Mouse (Mus musculus) embryonic facial prominence, embryonic 14.5 days (tissue): Measurements from ENCODE around the gene Relt. TPM values are rescaled to one million over a fixed set of nuclear protein-coding genes. Genes with fewer than 3 reads are reported as not detected.

Source experiments
- ATAC-seq: fragments of 200-750 bp; cut with Nextera tagmentation; 2 replicates; pipeline ENCODE4 v1.8.0; 2017; ENCODE audit warnings: low read depth, moderate number of reproducible peaks, moderate TSS enrichment
- DNase-seq: peaks from one replicate; pipeline ENCODE4 v3.0.0-alpha.2; 2015; ENCODE audit warnings: low spot score
- H3K27ac ChIP-seq: fragments of 300-500 bp; sonication (generic); replicated peaks from 2 replicates; pipeline ENCODE4 v1.5.1; 2014; ENCODE audit warnings: low read depth, mild to moderate bottlenecking, low read length, moderate library complexity
- H3K27me3 ChIP-seq: fragments of 300-500 bp; sonication (generic); replicated peaks from 2 replicates; pipeline ENCODE4 v1.6.1; 2014; ENCODE audit warnings: low read length; ENCODE audit not compliant: control insufficient read depth, insufficient read depth
- H3K36me3 ChIP-seq: fragments of 300-500 bp; sonication (generic); 2 replicates; pipeline ENCODE4 v1.6.1; 2014; ENCODE audit warnings: low read length, mixed read lengths; ENCODE audit not compliant: control insufficient read depth, insufficient read depth
- H3K4me1 ChIP-seq: fragments of 300-500 bp; sonication (generic); 2 replicates; pipeline ENCODE4 v1.6.1; 2014; ENCODE audit warnings: antibody characterized with exemption, low read length; ENCODE audit not compliant: control insufficient read depth, insufficient read depth
- H3K4me2 ChIP-seq: fragments of 300-500 bp; sonication (generic); 2 replicates; pipeline ENCODE4 v1.6.1; 2014; ENCODE audit warnings: low read depth, mild to moderate bottlenecking, low read length, moderate library complexity, mixed read lengths
- H3K4me3 ChIP-seq: fragments of 300-500 bp; sonication (generic); 2 replicates; pipeline ENCODE4 v1.5.1; 2014; ENCODE audit warnings: low read depth, mild to moderate bottlenecking, low read length
- H3K9ac ChIP-seq: fragments of 300-500 bp; sonication (generic); 2 replicates; pipeline ENCODE4 v1.6.1; 2014; ENCODE audit warnings: low read depth, mild to moderate bottlenecking, low read length, moderate library complexity, mixed read lengths
- H3K9me3 ChIP-seq: fragments of 300-500 bp; sonication (generic); 2 replicates; pipeline ENCODE4 v1.6.1; 2016; ENCODE audit warnings: low read length; ENCODE audit not compliant: control insufficient read depth
- WGBS: fragments of 180-500 bp; shearing (Covaris S2); extraction: QIAGEN DNeasy Blood & Tissue Kit; methylation state at CpG from one replicate; pipeline ENCODE4 v1.1.7; 2014; 5-methylcytosine and 5-hydroxymethylcytosine counted together
- polyA plus RNA-seq: library from polyadenylated mRNA; unstranded; fragments of >200 nt; fragmentation: Nextera tagmentation; extraction: Ambion mirVana; gene quantifications from 2 replicates; pipeline ENCODE4 v1.2.1, GENCODE M21; 2014

Relt gene
- polyA plus RNA-seq, 1 experiment from 2014 or later: 4.6 TPM

GRCm38 (mm10) chr7:100881950-100882349 is 18.7 kb upstream of the Relt start:
- no peak for DNase-seq
- Histone ChIP-seq H3K9ac (no peak overlapping the region), H3K4me2 (no peak overlapping the region), H3K36me3 (peaks cover 98% of the 10 kb centered on the region), H3K27ac (no peak overlapping the region), H3K9me3 (no peaks in the 10 kb centered on the region), H3K27me3 (no peaks in the 10 kb centered on the region), H3K4me1 (no peaks in the 10 kb centered on the region), H3K4me3 (no peak overlapping the region)
- ATAC-seq: no peak
- 90% methylated on average over 4 of the region's 4 CpGs for WGBS

- no peaks in the 10 kb centered on the region for H3K9me3 ChIP-seq
- no peak overlapping the region for H3K9ac ChIP-seq
- no peak overlapping the region for H3K4me2 ChIP-seq
- H3K27ac ChIP-seq: no peak overlapping the region
- DNase-seq: no peak
- H3K36me3 ChIP-seq: peaks cover 99% of the 10 kb centered on the region
- no peaks in the 10 kb centered on the region for H3K4me1 ChIP-seq
- ATAC-seq: no peak
- H3K4me3 ChIP-seq: no peak overlapping the region
- H3K27me3 ChIP-seq: no peaks in the 10 kb centered on the region
- WGBS: 85% methylated on average over 9 of the region's 9 CpGs
Measured at GRCm38 (mm10) chr7:100881531-100881930, 18.3 kb upstream of the Relt start.

DNA sequence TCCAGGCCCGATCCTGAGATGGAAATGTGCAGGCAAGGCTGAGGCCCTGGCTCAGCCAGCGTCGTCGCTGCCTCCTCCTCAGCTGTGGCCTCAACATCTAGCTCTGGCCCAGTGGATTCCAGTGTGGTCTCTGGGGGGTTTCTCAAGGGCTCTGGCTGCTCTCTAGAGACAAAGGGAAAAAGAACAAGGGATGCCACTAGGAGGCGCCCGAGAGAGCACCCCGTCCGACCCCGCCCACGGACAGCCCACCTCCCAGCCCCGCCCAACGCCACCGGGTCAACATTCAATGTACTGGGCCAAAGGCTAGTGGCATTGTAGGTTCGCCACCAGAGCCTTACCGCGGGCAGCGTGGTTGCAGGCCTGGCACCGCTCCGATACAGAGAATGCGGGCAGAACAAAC is 16.3 kb upstream of the Relt start:
- no peak overlapping the region for H3K27ac ChIP-seq
- no peaks in the 10 kb centered on the region for H3K27me3 ChIP-seq
- H3K9ac ChIP-seq: no peak overlapping the region
- H3K4me3 ChIP-seq: no peak overlapping the region
- no peaks in the 10 kb centered on the region for H3K9me3 ChIP-seq
- ATAC-seq (no peak), DNase-seq (peak; percentile 46)
- WGBS: 22% methylated on average over 19 of the region's 20 CpGs
- H3K36me3 ChIP-seq: peaks cover 97% of the 10 kb centered on the region
- no peaks in the 10 kb centered on the region for H3K4me1 ChIP-seq
- H3K4me2 ChIP-seq: no peak overlapping the region

GRCm38 (mm10) chr7:100876771-100877170 is 13.5 kb upstream of the Relt start:
- no peaks in the 10 kb centered on the region for H3K4me1 ChIP-seq
- ATAC-seq: no peak
- H3K27ac ChIP-seq: no peak overlapping the region
- H3K9ac ChIP-seq: no peak overlapping the region
- no peak overlapping the region for H3K4me2 ChIP-seq
- no peaks in the 10 kb centered on the region for H3K27me3 ChIP-seq
- no peaks in the 10 kb centered on the region for H3K9me3 ChIP-seq
- H3K4me3 ChIP-seq: no peak overlapping the region
- DNase-seq: no peak
- WGBS: 95% methylated on average over 9 of the region's 9 CpGs
- H3K36me3 ChIP-seq: peaks cover 96% of the 10 kb centered on the region

GRCm38 (mm10) chr7:100876293-100876692 is 13.0 kb upstream of the Relt start:
- no peak overlapping the region for H3K27ac ChIP-seq
- ATAC-seq: no peak
- H3K36me3 ChIP-seq: peaks cover 96% of the 10 kb centered on the region

DNA sequence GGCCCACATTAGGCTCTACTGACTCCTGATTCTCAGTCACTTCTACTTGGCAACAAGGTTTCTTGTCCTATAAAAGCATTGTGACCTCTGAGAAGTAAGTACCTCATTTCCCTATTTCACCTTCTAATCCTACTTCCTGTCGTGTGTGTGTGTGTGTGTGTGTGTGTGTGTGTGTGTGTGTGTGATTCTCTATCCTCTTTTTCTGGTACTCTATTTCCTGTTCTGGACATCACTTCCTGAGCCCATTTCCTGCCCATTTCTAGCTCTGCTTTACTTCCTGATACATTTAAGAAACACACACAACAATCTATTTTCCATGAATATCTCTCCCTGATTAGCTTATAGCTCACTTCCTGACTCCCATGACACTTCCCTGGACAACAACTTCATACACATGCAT is 12.6 kb upstream of the Relt start:
- DNase-seq (no peak), ATAC-seq (no peak)
- Histone ChIP-seq H3K27me3 (no peaks in the 10 kb centered on the region), H3K4me1 (no peaks in the 10 kb centered on the region), H3K4me3 (no peak overlapping the region), H3K27ac (no peak overlapping the region), H3K9me3 (no peaks in the 10 kb centered on the region), H3K4me2 (no peak overlapping the region), H3K9ac (no peak overlapping the region), H3K36me3 (peaks cover 94% of the 10 kb centered on the region)
- WGBS: 68% methylated on average over 1 of the region's 1 CpGs

More at GRCm38 (mm10) chr7:100876293-100876692, 13.0 kb upstream of the Relt start:
- WGBS: 87% methylated on average over 10 of the region's 13 CpGs
- no peak for DNase-seq
- Histone ChIP-seq H3K4me2 (no peak overlapping the region), H3K9ac (no peak overlapping the region), H3K9me3 (no peaks in the 10 kb centered on the region), H3K4me1 (no peaks in the 10 kb centered on the region), H3K4me3 (no peak overlapping the region), H3K27me3 (no peaks in the 10 kb centered on the region)

GRCm38 (mm10) chr7:100873197-100873596 is 10.0 kb upstream of the Relt start:
- Histone ChIP-seq H3K27me3 (no peaks in the 10 kb centered on the region), H3K4me2 (no peak overlapping the region), H3K4me3 (no peak overlapping the region), H3K9ac (no peak overlapping the region), H3K9me3 (no peaks in the 10 kb centered on the region), H3K4me1 (no peaks in the 10 kb centered on the region), H3K27ac (no peak overlapping the region), H3K36me3 (peaks cover 68% of the 10 kb centered on the region)
- no peak for ATAC-seq
- WGBS: 95% methylated on average over 13 of the region's 13 CpGs
- no peak for DNase-seq

DNA sequence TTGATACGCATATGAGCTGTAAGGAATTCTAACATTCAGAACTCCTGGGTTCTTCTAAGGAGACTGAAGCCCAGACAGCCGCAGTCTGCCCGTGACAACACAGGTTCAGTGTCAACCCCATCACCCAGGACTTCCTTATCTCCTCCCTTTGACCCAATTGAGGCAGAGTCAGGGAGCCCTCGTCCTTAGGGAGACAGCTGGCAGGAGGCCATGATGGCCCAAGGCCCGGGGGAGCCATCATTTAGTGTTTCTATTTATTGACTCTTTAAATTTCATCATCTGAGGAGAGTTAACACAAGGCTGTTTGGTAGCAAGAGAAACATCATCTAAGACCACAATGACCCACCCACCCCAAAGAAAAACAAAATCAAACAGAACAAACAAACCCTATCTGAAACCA is 8.6 kb upstream of the Relt start:
- H3K4me1 ChIP-seq: no peaks in the 10 kb centered on the region
- no peak overlapping the region for H3K4me2 ChIP-seq
- H3K36me3 ChIP-seq: peaks cover 55% of the 10 kb centered on the region
- no peak overlapping the region for H3K27ac ChIP-seq
- no peak overlapping the region for H3K9ac ChIP-seq
- ATAC-seq (no peak), DNase-seq (no peak)
- H3K9me3 ChIP-seq: no peaks in the 10 kb centered on the region
- no peak overlapping the region for H3K4me3 ChIP-seq
- H3K27me3 ChIP-seq: no peaks in the 10 kb centered on the region
- WGBS: 85% methylated on average over 5 of the region's 5 CpGs

GRCm38 (mm10) chr7:100871355-100871754 is 8.1 kb upstream of the Relt start:
- no peaks in the 10 kb centered on the region for H3K4me1 ChIP-seq
- H3K27ac ChIP-seq: no peak overlapping the region
- DNase-seq (no peak), ATAC-seq (no peak)
- H3K27me3 ChIP-seq: no peaks in the 10 kb centered on the region
- peaks cover 50% of the 10 kb centered on the region for H3K36me3 ChIP-seq
- H3K9me3 ChIP-seq: no peaks in the 10 kb centered on the region
- no peak overlapping the region for H3K4me3 ChIP-seq
- WGBS: 92% methylated on average over 4 of the region's 4 CpGs
- H3K9ac ChIP-seq: no peak overlapping the region
- H3K4me2 ChIP-seq: no peak overlapping the region
